Mouse (Mus musculus) neural tube, embryonic 14.5 days (tissue): ENCODE data around the gene Ccng2. TPM values are rescaled to one million over a fixed set of nuclear protein-coding genes. Genes with fewer than 3 reads are reported as not detected.

Experiments used
- ATAC-seq: fragments of 200-750 bp; cut with Nextera tagmentation; 2 replicates; pipeline ENCODE4 v1.8.0; 2017; ENCODE audit warnings: low read depth, mild to moderate bottlenecking, moderate TSS enrichment, moderate library complexity
- H3K27ac ChIP-seq: fragments of 300-500 bp; sonication (generic); 2 replicates; pipeline ENCODE4 v1.5.1; 2014; ENCODE audit warnings: low read depth, mild to moderate bottlenecking, control low read depth, low read length, moderate library complexity, mixed read lengths
- H3K27me3 ChIP-seq: fragments of 300-500 bp; sonication (generic); 2 replicates; pipeline ENCODE4 v1.6.1; 2014; ENCODE audit warnings: low read length; ENCODE audit not compliant: control insufficient read depth, insufficient read depth
- H3K36me3 ChIP-seq: fragments of 300-500 bp; sonication (generic); 2 replicates; pipeline ENCODE4 v1.6.1; 2014; ENCODE audit warnings: low read length, mixed read lengths; ENCODE audit not compliant: control insufficient read depth, insufficient read depth
- H3K4me1 ChIP-seq: fragments of 300-500 bp; sonication (generic); 2 replicates; pipeline ENCODE4 v1.6.1; 2014; ENCODE audit warnings: low read length; ENCODE audit not compliant: control insufficient read depth, insufficient read depth
- H3K4me2 ChIP-seq: fragments of 300-500 bp; sonication (generic); 2 replicates; pipeline ENCODE4 v1.6.1; 2014; ENCODE audit warnings: mild to moderate bottlenecking, low read depth, low read length, control low read depth
- H3K4me3 ChIP-seq: fragments of 300-500 bp; sonication (generic); 2 replicates; pipeline ENCODE4 v1.5.1; 2014; ENCODE audit warnings: low read depth, low read length, control low read depth, mixed read lengths
- H3K9ac ChIP-seq: fragments of 300-500 bp; sonication (generic); replicated peaks from 2 replicates; pipeline ENCODE4 v1.6.1; 2014; ENCODE audit warnings: low read depth, mild to moderate bottlenecking, control low read depth, low read length, mixed read lengths
- H3K9me3 ChIP-seq: fragments of 300-500 bp; sonication (generic); 2 replicates; pipeline ENCODE4 v1.6.1; 2016; ENCODE audit warnings: low read length; ENCODE audit not compliant: control insufficient read depth
- WGBS: fragments of 180-500 bp; shearing (Covaris S2); extraction: QIAGEN DNeasy Blood & Tissue Kit; methylation state at CpG from one replicate; pipeline ENCODE4 v1.1.7; 2014; 5-methylcytosine and 5-hydroxymethylcytosine counted together
- polyA plus RNA-seq: library from polyadenylated mRNA; unstranded; fragments of >200 nt; fragmentation: Nextera tagmentation; extraction: Ambion mirVana; gene quantifications from 2 replicates; pipeline ENCODE4 v1.2.1, GENCODE M21; 2014

The Ccng2 gene
- polyA plus RNA-seq, 1 experiment from 2014 or later, result 72.6 TPM

GRCm38 (mm10) chr5:93297311-93297710, 30.3 kb downstream of the Ccng2 start:
- Histone ChIP-seq H3K4me1 (no peaks in the 10 kb centered on the region), H3K9me3 (no peaks in the 10 kb centered on the region), H3K27me3 (no peaks in the 10 kb centered on the region), H3K4me3 (no peak overlapping the region), H3K27ac (no peak overlapping the region), H3K4me2 (no peak overlapping the region), H3K9ac (no peak overlapping the region), H3K36me3 (no peaks in the 10 kb centered on the region)
- no peak for ATAC-seq
- WGBS, result 87% methylated on average over 3 of the region's 3 CpGs

DNA sequence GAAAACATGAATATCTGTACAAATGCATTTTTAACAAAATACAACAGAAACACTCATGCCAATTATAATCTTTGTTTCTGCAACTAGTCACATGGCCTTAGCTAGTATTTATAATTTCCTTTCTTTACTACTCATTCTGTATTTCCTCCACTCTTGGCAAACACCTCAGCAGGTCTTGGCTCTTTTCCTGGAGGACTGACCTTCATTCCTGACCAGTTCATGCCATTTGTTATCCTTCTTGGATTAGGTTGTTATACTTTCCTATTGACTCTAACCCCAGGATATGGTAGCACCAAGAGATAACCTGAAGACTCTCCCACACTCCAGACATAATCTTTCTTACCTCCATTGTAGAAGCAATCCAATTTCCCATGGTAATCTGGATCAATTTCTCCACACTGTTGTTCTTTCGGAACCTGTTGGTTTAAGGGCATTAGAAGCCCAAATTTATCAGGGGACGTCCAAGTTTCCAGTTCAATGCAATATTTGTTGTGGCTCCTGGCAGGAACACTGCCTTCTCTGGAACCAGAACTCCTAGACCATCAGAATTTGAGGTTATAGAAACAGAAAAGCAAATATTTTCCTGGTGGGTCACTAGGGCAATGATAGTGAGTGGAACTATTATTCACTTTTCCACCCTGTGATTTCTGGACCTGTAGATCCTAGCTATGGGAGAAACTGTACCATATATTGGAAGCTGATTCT, 38.2 kb downstream of the Ccng2 start:
- WGBS, result 90% methylated on average over 2 of the region's 2 CpGs
- H3K4me1 ChIP-seq, result no peaks in the 10 kb centered on the region
- no peaks in the 10 kb centered on the region for H3K36me3 ChIP-seq
- no peak overlapping the region for H3K27ac ChIP-seq
- H3K9me3 ChIP-seq, result no peaks in the 10 kb centered on the region
- no peak overlapping the region for H3K9ac ChIP-seq
- no peak for ATAC-seq
- H3K4me2 ChIP-seq, result no peak overlapping the region
- no peak overlapping the region for H3K4me3 ChIP-seq
- no peaks in the 10 kb centered on the region for H3K27me3 ChIP-seq

DNA sequence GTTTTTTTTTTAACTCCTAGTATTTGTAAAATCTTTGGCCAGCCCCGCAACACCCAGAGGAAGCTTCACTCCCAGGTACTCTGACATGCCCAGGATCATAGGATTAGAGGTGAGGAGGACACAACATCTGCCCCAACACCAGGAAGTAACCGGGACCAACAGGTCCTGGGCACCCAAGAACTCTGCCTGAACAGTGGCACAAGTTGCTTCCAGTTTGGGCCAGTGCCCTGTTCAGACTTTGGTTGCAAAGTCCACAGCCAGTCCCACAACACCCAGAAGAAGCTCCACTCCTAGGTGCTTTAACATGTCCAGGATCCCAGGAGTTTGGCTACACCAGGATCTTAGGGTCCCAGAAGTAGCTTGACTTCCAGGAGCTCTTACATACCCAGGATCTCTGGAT, 41.9 kb downstream of the Ccng2 start:
- WGBS, result 97% methylated on average over 2 of the region's 2 CpGs
- Histone ChIP-seq H3K4me1 (no peaks in the 10 kb centered on the region), H3K9ac (no peak overlapping the region), H3K4me3 (no peak overlapping the region), H3K9me3 (no peaks in the 10 kb centered on the region), H3K27me3 (no peaks in the 10 kb centered on the region), H3K4me2 (no peak overlapping the region), H3K27ac (no peak overlapping the region), H3K36me3 (no peaks in the 10 kb centered on the region)
- ATAC-seq, result no peak

GRCm38 (mm10) chr5:93323320-93324001, 56.4 kb downstream of the Ccng2 start:
- 68% methylated on average over 1 of the region's 1 CpGs for WGBS
- H3K4me1 ChIP-seq, result no peaks in the 10 kb centered on the region

More at GRCm38 (mm10) chr5:93323320-93324001, 56.4 kb downstream of the Ccng2 start:
- Histone ChIP-seq H3K4me2 (no peak overlapping the region), H3K9ac (no peak overlapping the region), H3K9me3 (no peaks in the 10 kb centered on the region), H3K27ac (no peak overlapping the region), H3K27me3 (no peaks in the 10 kb centered on the region), H3K4me3 (no peak overlapping the region), H3K36me3 (no peaks in the 10 kb centered on the region)
- ATAC-seq, result no peak

Other genes starting within 250 kb of the Ccng2 start
- gene Sowahb, start 222.2 kb upstream of the Ccng2 start, polyA plus RNA-seq, result 0.15 TPM in 1 of 2 replicates, not detected in the other
- 135 and 167 TPM in 2 replicates for gene Sept11, start 173.8 kb upstream of the Ccng2 start, polyA plus RNA-seq
- gene Ccni, start 60.8 kb upstream of the Ccng2 start, polyA plus RNA-seq, result 145 and 174 TPM in 2 replicates
- 1.3 and 1.4 TPM in 2 replicates for gene 2010109A12Rik, start 60.7 kb upstream of the Ccng2 start, polyA plus RNA-seq